Mouse (Mus musculus) heart, embryonic 14.5 days (tissue): ENCODE results near the gene Tecr. TPM values are rescaled to one million over a fixed set of nuclear protein-coding genes. Genes with fewer than 3 reads are reported as not detected.

ENCODE experiments used
- ATAC-seq: fragments of 200-750 bp; cut with Nextera tagmentation; 2 replicates; pipeline ENCODE4 v1.8.0; 2017; ENCODE audit warnings: low read depth, moderate TSS enrichment; ENCODE audit not compliant: insufficient number of reproducible peaks, insufficient read depth, low FRiP score
- H3K27ac ChIP-seq, 2 experiments: fragments of 200-500 bp in 1 of 2; fragments of 300-500 bp in 1 of 2; sonication (generic) in 1 of 2; replicated peaks in 1 of 2; 2 replicates each; pipeline ENCODE4 v1.5.1; 2012 to 2014; ENCODE audit warnings: low read depth in 2 of 2, low read length in 2 of 2, control low read depth in 1 of 2, mild to moderate bottlenecking in 1 of 2, mixed read lengths in 1 of 2; ENCODE audit not compliant: control insufficient read depth in 1 of 2, insufficient read depth in 1 of 2
- H3K27me3 ChIP-seq: fragments of 300-500 bp; sonication (generic); 2 replicates; pipeline ENCODE4 v1.6.1; 2014; ENCODE audit warnings: mild to moderate bottlenecking, low read length, control low read depth; ENCODE audit not compliant: control insufficient read depth, insufficient read depth
- H3K36me3 ChIP-seq: fragments of 300-500 bp; sonication (generic); 2 replicates; pipeline ENCODE4 v1.6.1; 2014; ENCODE audit warnings: mild to moderate bottlenecking, control low read depth, low read length, mixed read lengths; ENCODE audit not compliant: control insufficient read depth, insufficient read depth
- H3K4me1 ChIP-seq, 2 experiments: fragments of 200-500 bp in 1 of 2; fragments of 300-500 bp in 1 of 2; sonication (generic) in 1 of 2; 2 replicates each; pipeline ENCODE4 v1.6.1; 2012 to 2014; ENCODE audit warnings: low read length in 2 of 2, control low read depth in 1 of 2, mixed read lengths in 1 of 2; ENCODE audit not compliant: control insufficient read depth in 2 of 2, insufficient read depth in 2 of 2
- H3K4me2 ChIP-seq: fragments of 300-500 bp; sonication (generic); 2 replicates; pipeline ENCODE4 v1.6.1; 2014; ENCODE audit warnings: mild to moderate bottlenecking, low read length
- H3K4me3 ChIP-seq, 2 experiments: fragments of 200-500 bp in 1 of 2; fragments of 300-500 bp in 1 of 2; sonication (generic) in 1 of 2; 2 replicates each; pipeline ENCODE4 v1.5.1; 2012 to 2014; ENCODE audit warnings: low read length in 2 of 2, mild to moderate bottlenecking in 2 of 2, control low read depth in 1 of 2, low read depth in 1 of 2, moderate library complexity in 1 of 2; ENCODE audit not compliant: control insufficient read depth in 1 of 2, insufficient read depth in 1 of 2
- H3K9ac ChIP-seq: fragments of 300-500 bp; sonication (generic); 2 replicates; pipeline ENCODE4 v1.6.1; 2014; ENCODE audit warnings: mild to moderate bottlenecking, low read length
- H3K9me3 ChIP-seq: fragments of 300-500 bp; sonication (generic); 2 replicates; pipeline ENCODE4 v1.6.1; 2016; ENCODE audit warnings: low read length, control low read depth; ENCODE audit not compliant: control insufficient read depth
- WGBS: fragments of 180-500 bp; shearing (Covaris S2); extraction: QIAGEN DNeasy Blood & Tissue Kit; methylation state at CpG from one replicate; pipeline ENCODE4 v1.1.7; 2014; 5-methylcytosine and 5-hydroxymethylcytosine counted together
- polyA plus RNA-seq: library from polyadenylated mRNA; unstranded; fragments of >200 nt; fragmentation: Nextera tagmentation; extraction: Ambion mirVana; gene quantifications from 2 replicates; pipeline ENCODE4 v1.2.1, GENCODE M21; 2014

The Tecr gene
- polyA plus RNA-seq, 1 experiment from 2014 or later, result 507 TPM

DNA sequence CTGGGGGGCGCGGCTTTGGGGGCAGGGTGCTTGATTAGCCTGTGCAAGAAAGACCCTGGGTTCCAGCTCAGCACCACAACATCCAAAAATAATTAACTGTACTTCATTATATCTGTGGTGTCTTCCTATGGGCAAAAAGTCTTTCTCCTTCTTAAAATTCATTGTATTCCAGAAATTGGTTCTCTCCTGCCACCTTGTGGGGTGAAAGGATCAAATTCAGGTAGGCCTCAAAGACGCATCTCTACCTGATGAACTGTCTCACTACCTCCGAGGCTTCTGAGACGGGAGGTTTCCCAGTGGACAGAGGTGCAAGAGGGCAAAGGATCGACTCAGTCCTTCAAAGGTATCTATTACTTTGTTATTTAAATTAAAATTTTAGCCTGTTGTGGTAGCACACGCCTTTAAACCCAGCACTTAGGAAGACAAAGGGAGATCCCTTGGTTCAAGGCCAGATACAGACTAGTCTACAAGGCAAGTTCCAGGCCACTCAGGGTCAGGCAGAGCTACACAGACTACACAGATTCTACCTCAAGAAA lies 17.2 kb downstream of the Tecr start:
- WGBS, result 85% methylated on average over 7 of the region's 7 CpGs
- H3K4me3 ChIP-seq, result no peak overlapping the region
- no peak for ATAC-seq
- no peak overlapping the region for H3K27ac ChIP-seq
- H3K27me3 ChIP-seq, result no peaks in the 10 kb centered on the region
- peaks cover 8 to 32% of the 10 kb centered on the region in 2 experiments; a peak in 3 of 4 replicates for H3K4me1 ChIP-seq
- H3K9me3 ChIP-seq, result no peaks in the 10 kb centered on the region
- no peak overlapping the region for H3K9ac ChIP-seq
- peaks cover 55% of the 10 kb centered on the region for H3K36me3 ChIP-seq
- no peak overlapping the region for H3K4me2 ChIP-seq

DNA sequence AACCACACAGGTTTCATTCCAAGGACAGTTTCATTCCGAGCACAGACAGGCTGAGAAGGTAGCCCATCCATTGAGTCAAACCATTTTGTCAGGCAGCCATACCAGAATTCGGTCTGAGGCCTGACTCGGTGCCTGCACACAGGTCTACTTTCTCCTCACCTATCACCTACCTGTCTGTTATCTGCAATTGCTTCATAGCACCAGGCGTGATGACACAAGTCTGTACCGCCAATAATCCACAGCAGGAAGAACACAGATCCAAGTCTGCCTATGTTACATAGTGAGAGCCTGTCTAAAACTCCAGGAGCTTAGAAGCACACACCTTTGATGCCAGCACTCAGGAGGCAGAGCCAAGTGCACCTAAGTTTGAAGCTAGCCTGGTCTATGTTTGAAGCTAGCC lies 18.9 kb downstream of the Tecr start:
- 91% methylated on average over 5 of the region's 5 CpGs for WGBS
- Histone ChIP-seq H3K4me3 (no peak overlapping the region), H3K36me3 (peaks cover 69% of the 10 kb centered on the region)

GRCm38 (mm10) chr8:83587644-83588043 lies 20.1 kb downstream of the Tecr start:
- H3K4me2 ChIP-seq, result no peak overlapping the region
- ATAC-seq, result no peak
- H3K27me3 ChIP-seq, result no peaks in the 10 kb centered on the region
- H3K9ac ChIP-seq, result no peak overlapping the region; the same call in 1 of the 2 replicates
- H3K4me3 ChIP-seq, result no peak overlapping the region
- H3K9me3 ChIP-seq, result no peaks in the 10 kb centered on the region
- H3K36me3 ChIP-seq, result peaks cover 76% of the 10 kb centered on the region
- WGBS, result 59% methylated on average over 6 of the region's 6 CpGs
- no peak overlapping the region for H3K27ac ChIP-seq
- peaks cover 10 to 32% of the 10 kb centered on the region in 2 experiments for H3K4me1 ChIP-seq

More for the DNA sequence above, 18.9 kb downstream of the Tecr start:
- no peak overlapping the region for H3K4me2 ChIP-seq
- H3K9ac ChIP-seq, result no peak overlapping the region
- no peaks in the 10 kb centered on the region for H3K9me3 ChIP-seq
- H3K27me3 ChIP-seq, result no peaks in the 10 kb centered on the region
- H3K27ac ChIP-seq, result no peak overlapping the region
- no peak for ATAC-seq
- peaks cover 12 to 41% of the 10 kb centered on the region in 2 experiments for H3K4me1 ChIP-seq

DNA sequence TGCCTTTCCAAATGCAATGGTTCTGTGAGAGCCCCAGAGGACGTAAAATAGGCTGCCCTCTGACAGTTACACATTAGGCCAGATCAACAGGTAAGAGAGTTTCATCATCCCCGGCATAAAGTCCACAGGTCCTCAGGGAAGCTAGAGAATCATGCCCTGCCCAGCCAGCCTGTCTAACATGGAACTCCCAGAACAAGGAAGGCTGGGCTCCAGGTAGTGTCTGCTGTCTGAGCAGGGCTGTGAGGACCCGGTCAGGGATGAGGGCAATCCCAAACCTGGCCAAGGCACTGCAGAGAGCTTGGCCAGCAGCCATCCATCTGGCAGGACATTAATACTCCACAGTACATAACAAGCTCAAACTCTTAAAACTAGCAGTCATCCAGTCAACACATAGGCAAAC lies 22.4 kb downstream of the Tecr start:
- Histone ChIP-seq H3K9me3 (no peaks in the 10 kb centered on the region), H3K4me2 (no peak overlapping the region), H3K27me3 (no peaks in the 10 kb centered on the region), H3K4me1 (peaks cover 12 to 35% of the 10 kb centered on the region in 2 experiments), H3K4me3 (no peak overlapping the region), H3K27ac (0 out of 4 replicates have a peak overlapping the region, but pooled peaks of 1 of the 2 experiments have one; percentile 19), H3K9ac (no peak overlapping the region; the same call in 1 of the 2 replicates), H3K36me3 (peaks cover 60% of the 10 kb centered on the region)
- WGBS, result 73% methylated on average over 3 of the region's 3 CpGs
- no peak for ATAC-seq

DNA sequence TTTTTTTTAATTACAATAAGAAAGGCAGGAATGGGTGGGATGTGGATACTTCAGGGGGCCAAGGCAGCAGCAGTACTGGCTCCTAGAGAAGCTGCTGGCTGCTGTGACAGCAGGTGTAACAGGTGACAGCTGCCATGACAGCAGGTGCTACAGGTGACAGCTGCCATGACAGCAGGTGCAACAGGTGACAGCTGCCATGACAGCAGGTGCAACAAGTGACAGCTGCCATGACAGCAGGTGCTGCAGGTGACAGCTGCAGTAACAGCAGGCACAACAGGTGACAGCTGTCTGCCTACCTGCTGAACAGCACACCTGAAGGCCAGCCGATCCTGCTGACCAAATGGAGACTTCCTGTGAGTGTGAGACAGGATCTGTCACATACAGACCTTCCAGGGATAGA lies 23.0 kb downstream of the Tecr start:
- H3K36me3 ChIP-seq, result peaks cover 60% of the 10 kb centered on the region
- WGBS, result 81% methylated on average over 1 of the region's 1 CpGs

GRCm38 (mm10) chr8:83583236-83583635 lies 24.5 kb downstream of the Tecr start:
- no peaks in the 10 kb centered on the region for H3K27me3 ChIP-seq
- peaks cover 27 to 47% of the 10 kb centered on the region in 2 experiments for H3K4me1 ChIP-seq
- no peak overlapping the region for H3K9ac ChIP-seq
- no peak for ATAC-seq
- 86% methylated on average over 15 of the region's 15 CpGs for WGBS
- H3K27ac ChIP-seq, result no peak overlapping the region
- H3K4me3 ChIP-seq, result no peak overlapping the region
- H3K4me2 ChIP-seq, result no peak overlapping the region
- no peaks in the 10 kb centered on the region for H3K9me3 ChIP-seq
- H3K36me3 ChIP-seq, result peaks cover 47% of the 10 kb centered on the region

More for the DNA sequence above, 23.0 kb downstream of the Tecr start:
- Histone ChIP-seq H3K9me3 (no peaks in the 10 kb centered on the region), H3K4me2 (no peak overlapping the region), H3K9ac (no peak overlapping the region), H3K27me3 (no peaks in the 10 kb centered on the region), H3K4me1 (peaks cover 13 to 38% of the 10 kb centered on the region in 2 experiments), H3K27ac (0 out of 4 replicates have a peak overlapping the region, but pooled peaks of 1 of the 2 experiments have one; percentile 1), H3K4me3 (no peak overlapping the region)
- ATAC-seq, result no peak

DNA sequence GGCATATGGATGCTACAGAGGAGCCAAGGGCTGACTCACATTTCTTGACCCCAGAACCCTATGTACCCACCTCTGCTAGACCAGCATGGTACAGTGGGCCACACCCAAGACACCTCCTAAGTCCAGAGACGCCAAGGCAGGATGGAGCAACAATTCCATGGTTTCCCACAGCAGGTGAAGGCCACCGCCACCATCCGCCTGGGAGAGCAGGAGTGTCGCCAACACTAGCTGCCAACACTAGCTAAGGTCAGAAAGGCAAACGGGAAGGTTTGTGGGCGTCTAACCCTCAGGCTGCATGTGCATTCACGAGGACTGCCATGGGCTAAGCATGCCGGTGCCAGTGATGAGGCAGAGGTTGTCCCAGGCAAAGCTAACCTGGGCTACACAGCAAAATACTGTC lies 25.5 kb downstream of the Tecr start:
- Histone ChIP-seq H3K9ac (no peak overlapping the region), H3K9me3 (no peaks in the 10 kb centered on the region), H3K4me2 (no peak overlapping the region), H3K27me3 (no peaks in the 10 kb centered on the region), H3K4me1 (peaks cover 33 to 47% of the 10 kb centered on the region in 2 experiments), H3K4me3 (no peak overlapping the region), H3K36me3 (peaks cover 39% of the 10 kb centered on the region), H3K27ac (no peak overlapping the region)
- WGBS, result 85% methylated on average over 8 of the region's 8 CpGs
- no peak for ATAC-seq

DNA sequence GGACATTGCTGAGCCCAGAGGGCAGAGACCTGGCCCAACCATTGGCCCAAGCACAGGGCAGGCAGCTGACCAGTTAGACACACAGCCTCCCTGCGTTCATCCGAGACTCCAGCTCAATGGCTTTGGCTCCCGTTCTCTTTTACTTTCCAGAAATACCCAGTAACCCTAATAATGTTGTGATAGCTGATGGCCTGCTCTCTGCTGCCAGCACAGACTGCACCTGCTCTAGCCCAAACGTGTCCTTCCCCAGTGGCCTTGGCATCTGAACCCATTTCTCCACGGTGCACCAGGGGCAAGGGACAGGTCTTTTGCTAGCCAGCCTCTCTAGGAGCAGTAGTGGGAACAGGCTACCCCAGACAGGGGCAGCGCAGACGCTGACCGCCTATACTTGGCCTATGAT lies 26.9 kb downstream of the Tecr start:
- H3K27ac ChIP-seq, result no peak overlapping the region
- H3K4me1 ChIP-seq, result peaks cover 42 to 60% of the 10 kb centered on the region in 2 experiments
- H3K4me2 ChIP-seq, result no peak overlapping the region
- no peak for ATAC-seq
- peaks cover 29% of the 10 kb centered on the region for H3K36me3 ChIP-seq
- no peak overlapping the region for H3K9ac ChIP-seq
- H3K27me3 ChIP-seq, result no peaks in the 10 kb centered on the region
- no peak overlapping the region for H3K4me3 ChIP-seq
- 85% methylated on average over 8 of the region's 8 CpGs for WGBS
- no peaks in the 10 kb centered on the region for H3K9me3 ChIP-seq
